Mouse (Mus musculus): ENCODE results near the gene Grm5. TPM values are rescaled to one million over a fixed set of nuclear protein-coding genes. Genes with fewer than 3 reads are reported as not detected.

Grm5 gene
- polyA plus RNA-seq, 1 experiment from 2014 or later: 0.14 TPM

- Histone ChIP-seq H3K9me3 (no peaks in the 10 kb centered on the region), H3K27me3 (replicated peaks) (no peaks in the 10 kb centered on the region), H3K36me3 (no peaks in the 10 kb centered on the region), H3K27ac (no peak overlapping the region), H3K4me1 (no peaks in the 10 kb centered on the region), H3K4me2 (no peak overlapping the region), H3K4me3 (replicated peaks) (no peak overlapping the region), H3K9ac (no peak overlapping the region)
- ATAC-seq (ENCODE audit: insufficient read depth, low FRiP score, low read depth): no peak
- 85% methylated on average over 1 of the region's 1 CpGs for WGBS
These were observed 353.4 kb downstream of the Grm5 start for GRCm38 (mm10) chr7:87937415-87937814.

GRCm38 (mm10) chr7:87938265-87938664 lies 354.3 kb downstream of the Grm5 start:
- H3K27me3 ChIP-seq (replicated peaks): no peaks in the 10 kb centered on the region
- H3K9ac ChIP-seq: no peak overlapping the region
- H3K36me3 ChIP-seq: no peaks in the 10 kb centered on the region
- H3K4me2 ChIP-seq: no peak overlapping the region
- 25% methylated on average over 5 of the region's 5 CpGs for WGBS
- no peaks in the 10 kb centered on the region for H3K4me1 ChIP-seq
- H3K9me3 ChIP-seq: no peaks in the 10 kb centered on the region
- H3K27ac ChIP-seq: no peak overlapping the region
- no peak overlapping the region for H3K4me3 ChIP-seq (replicated peaks)
- ATAC-seq (ENCODE audit: insufficient read depth, low FRiP score, low read depth): no peak

GRCm38 (mm10) chr7:87950205-87950604 lies 366.2 kb downstream of the Grm5 start:
- no peaks in the 10 kb centered on the region for H3K9me3 ChIP-seq
- 98% methylated on average over 1 of the region's 1 CpGs for WGBS
- no peak for ATAC-seq (ENCODE audit: insufficient read depth, low FRiP score, low read depth)

GRCm38 (mm10) chr7:87973216-87973615 lies 389.2 kb downstream of the Grm5 start:
- H3K27me3 ChIP-seq (replicated peaks): no peaks in the 10 kb centered on the region
- H3K4me3 ChIP-seq (replicated peaks): no peak overlapping the region
- H3K9ac ChIP-seq: no peak overlapping the region
- no peaks in the 10 kb centered on the region for H3K9me3 ChIP-seq
- H3K4me1 ChIP-seq: no peaks in the 10 kb centered on the region
- H3K4me2 ChIP-seq: no peak overlapping the region
- ATAC-seq (ENCODE audit: insufficient read depth, low FRiP score, low read depth): no peak
- no peaks in the 10 kb centered on the region for H3K36me3 ChIP-seq
- 19% methylated on average over 1 of the region's 1 CpGs for WGBS
- H3K27ac ChIP-seq: no peak overlapping the region

More at GRCm38 (mm10) chr7:87950205-87950604, 366.2 kb downstream of the Grm5 start:
- Histone ChIP-seq H3K4me1 (no peaks in the 10 kb centered on the region), H3K27ac (no peak overlapping the region), H3K4me3 (replicated peaks) (no peak overlapping the region), H3K9ac (no peak overlapping the region), H3K27me3 (replicated peaks) (no peaks in the 10 kb centered on the region), H3K4me2 (no peak overlapping the region), H3K36me3 (no peaks in the 10 kb centered on the region)

- Histone ChIP-seq H3K4me1 (no peaks in the 10 kb centered on the region), H3K9me3 (no peaks in the 10 kb centered on the region), H3K36me3 (no peaks in the 10 kb centered on the region), H3K9ac (no peak overlapping the region), H3K27me3 (replicated peaks) (no peaks in the 10 kb centered on the region), H3K4me3 (replicated peaks) (no peak overlapping the region), H3K27ac (no peak overlapping the region), H3K4me2 (no peak overlapping the region)
- WGBS: 74% methylated on average over 8 of the region's 8 CpGs
- ATAC-seq (ENCODE audit: insufficient read depth, low FRiP score, low read depth): no peak
These were observed 391.1 kb downstream of the Grm5 start for GRCm38 (mm10) chr7:87975041-87975440.

GRCm38 (mm10) chr7:87983494-87983893 lies 399.5 kb downstream of the Grm5 start:
- ATAC-seq (ENCODE audit: insufficient read depth, low FRiP score, low read depth): no peak
- no peak overlapping the region for H3K9ac ChIP-seq
- 63% methylated on average over 2 of the region's 2 CpGs for WGBS
- no peaks in the 10 kb centered on the region for H3K27me3 ChIP-seq (replicated peaks)
- H3K4me3 ChIP-seq (replicated peaks): no peak overlapping the region
- H3K27ac ChIP-seq: no peak overlapping the region
- no peaks in the 10 kb centered on the region for H3K4me1 ChIP-seq
- H3K9me3 ChIP-seq: no peaks in the 10 kb centered on the region
- no peaks in the 10 kb centered on the region for H3K36me3 ChIP-seq
- no peak overlapping the region for H3K4me2 ChIP-seq

GRCm38 (mm10) chr7:88014451-88014850 lies 430.5 kb downstream of the Grm5 start:
- no peaks in the 10 kb centered on the region for H3K4me1 ChIP-seq
- no peak overlapping the region for H3K4me3 ChIP-seq (replicated peaks)
- H3K36me3 ChIP-seq: no peaks in the 10 kb centered on the region
- H3K27me3 ChIP-seq (replicated peaks): no peaks in the 10 kb centered on the region
- no peak for ATAC-seq (ENCODE audit: insufficient read depth, low FRiP score, low read depth)
- no peak overlapping the region for H3K4me2 ChIP-seq
- H3K27ac ChIP-seq: no peak overlapping the region
- WGBS: 82% methylated on average over 3 of the region's 3 CpGs
- no peaks in the 10 kb centered on the region for H3K9me3 ChIP-seq
- no peak overlapping the region for H3K9ac ChIP-seq

GRCm38 (mm10) chr7:88027411-88028132 lies 443.6 kb downstream of the Grm5 start:
- H3K4me1 ChIP-seq: no peaks in the 10 kb centered on the region
- no peak overlapping the region for H3K9ac ChIP-seq
- no peak overlapping the region for H3K4me2 ChIP-seq
- no peaks in the 10 kb centered on the region for H3K36me3 ChIP-seq
- no peaks in the 10 kb centered on the region for H3K27me3 ChIP-seq (replicated peaks)
- H3K27ac ChIP-seq: no peak overlapping the region
- H3K9me3 ChIP-seq: no peaks in the 10 kb centered on the region
- 40% methylated on average over 3 of the region's 3 CpGs for WGBS
- no peak for ATAC-seq (ENCODE audit: insufficient read depth, low FRiP score, low read depth)
- H3K4me3 ChIP-seq (replicated peaks): no peak overlapping the region

- Histone ChIP-seq H3K4me3 (replicated peaks) (no peak overlapping the region), H3K27me3 (replicated peaks) (no peaks in the 10 kb centered on the region), H3K36me3 (no peaks in the 10 kb centered on the region), H3K4me1 (no peaks in the 10 kb centered on the region), H3K9me3 (no peaks in the 10 kb centered on the region), H3K4me2 (no peak overlapping the region), H3K27ac (no peak overlapping the region), H3K9ac (no peak overlapping the region)
- ATAC-seq (ENCODE audit: insufficient read depth, low FRiP score, low read depth): no peak
These were observed 463.4 kb downstream of the Grm5 start for GRCm38 (mm10) chr7:88047366-88047765.

GRCm38 (mm10) chr7:88054224-88054938 lies 470.4 kb downstream of the Grm5 start:
- no peak for ATAC-seq (ENCODE audit: insufficient read depth, low FRiP score, low read depth)
- Histone ChIP-seq H3K36me3 (no peaks in the 10 kb centered on the region), H3K4me1 (no peaks in the 10 kb centered on the region), H3K9ac (no peak overlapping the region), H3K27me3 (replicated peaks) (no peaks in the 10 kb centered on the region), H3K4me2 (no peak overlapping the region), H3K27ac (no peak overlapping the region), H3K9me3 (no peaks in the 10 kb centered on the region), H3K4me3 (replicated peaks) (no peak overlapping the region)
- 39% methylated on average over 1 of the region's 1 CpGs for WGBS

- H3K9ac ChIP-seq: no peak overlapping the region
- no peaks in the 10 kb centered on the region for H3K27me3 ChIP-seq (replicated peaks)
- no peak overlapping the region for H3K4me2 ChIP-seq
- H3K27ac ChIP-seq: no peak overlapping the region
- ATAC-seq (ENCODE audit: insufficient read depth, low FRiP score, low read depth): no peak
- no peaks in the 10 kb centered on the region for H3K4me1 ChIP-seq
- H3K9me3 ChIP-seq: no peaks in the 10 kb centered on the region
- 47% methylated on average over 2 of the region's 2 CpGs for WGBS
- H3K36me3 ChIP-seq: no peaks in the 10 kb centered on the region
- no peak overlapping the region for H3K4me3 ChIP-seq (replicated peaks)
These were observed 472.5 kb downstream of the Grm5 start for GRCm38 (mm10) chr7:88056438-88056837.

GRCm38 (mm10) chr7:88091115-88091514 lies 507.1 kb downstream of the Grm5 start:
- Histone ChIP-seq H3K36me3 (no peaks in the 10 kb centered on the region), H3K4me2 (no peak overlapping the region), H3K4me3 (replicated peaks) (no peak overlapping the region), H3K9me3 (no peaks in the 10 kb centered on the region), H3K9ac (no peak overlapping the region), H3K27ac (no peak overlapping the region), H3K4me1 (no peaks in the 10 kb centered on the region), H3K27me3 (replicated peaks) (no peaks in the 10 kb centered on the region)
- no peak for ATAC-seq (ENCODE audit: insufficient read depth, low FRiP score, low read depth)
